In the genomic region with DNA sequence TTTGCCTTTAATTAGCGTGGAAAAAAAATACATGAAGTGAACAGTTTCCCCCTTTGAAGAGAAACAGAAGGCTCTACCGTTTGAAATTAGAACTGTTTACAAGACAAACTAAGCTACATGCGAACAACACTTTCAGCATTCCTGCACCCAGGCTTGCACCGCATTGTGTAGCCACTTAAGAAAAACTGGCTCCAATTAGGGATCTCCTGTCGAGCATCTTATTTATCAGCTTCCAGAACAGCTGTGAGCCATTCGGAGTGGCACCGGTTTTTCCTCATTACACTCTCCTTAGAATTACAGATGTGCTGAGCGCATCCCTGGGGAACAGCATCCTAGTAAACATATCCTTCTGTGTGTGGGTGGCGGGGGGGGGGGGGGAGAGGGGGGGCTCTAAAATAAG, we compare ENCODE assay signal across 10 mouse cellular contexts.
DNase-seq lines count a peak whose midpoint lies in the region; ATAC-seq lines count a peak whose summit lies in the region.
"Had no signal": no experiment of that assay in that cellular context is flagged by ENCODE, and none has a peak within 500 bp of the region (broad histone marks: within the 10 kb centered on the region; RNA-seq: fewer than 3 reads in every experiment).

No protein-coding gene starts in this region.

- no peak overlapping the region for H3K27ac ChIP-seq in hindbrain, embryonic 10.5 days
- no peak overlapping the region for H3K27ac ChIP-seq in limb, embryonic 11.5 days (replicated peaks; ENCODE audit: low read depth, low read length)
- H3K27ac ChIP-seq: heart, embryonic 15.5 days had no signal

- no peak overlapping the region for H3K9ac ChIP-seq in limb, embryonic 11.5 days (ENCODE audit: low read length)
- H3K9ac ChIP-seq: heart, embryonic 15.5 days had no signal

- no peaks in the 10 kb centered on the region for H3K27me3 ChIP-seq in hindbrain, embryonic 10.5 days (ENCODE audit: insufficient read depth, poor library complexity, severe bottlenecking)
- H3K27me3 ChIP-seq in limb, embryonic 11.5 days (ENCODE audit: control insufficient read depth, insufficient read depth, low read length) = no peaks in the 10 kb centered on the region
- H3K27me3 ChIP-seq: heart, embryonic 15.5 days had no signal

- H3K4me3 ChIP-seq in hindbrain, embryonic 10.5 days = no peak overlapping the region
- no peak overlapping the region for H3K4me3 ChIP-seq in limb, embryonic 11.5 days (ENCODE audit: low read depth, low read length)
- H3K4me3 ChIP-seq: heart, embryonic 15.5 days had no signal

- peaks cover 13% of the 10 kb centered on the region; the same call in 1 of the 2 replicates for H3K4me1 ChIP-seq in hindbrain, embryonic 10.5 days (replicated peaks)
- no peaks in the 10 kb centered on the region for H3K4me1 ChIP-seq in limb, embryonic 11.5 days (ENCODE audit: control insufficient read depth, insufficient read depth, low read length)
- H3K4me1 ChIP-seq: heart, embryonic 15.5 days had no signal

- no peaks in the 10 kb centered on the region for H3K36me3 ChIP-seq in hindbrain, embryonic 10.5 days
- no peaks in the 10 kb centered on the region for H3K36me3 ChIP-seq in limb, embryonic 11.5 days (ENCODE audit: control insufficient read depth, insufficient read depth, low read length)
- H3K36me3 ChIP-seq: heart, embryonic 15.5 days had no signal

- peak overlapping the region; percentile 24 for H3K4me2 ChIP-seq in limb, embryonic 11.5 days (ENCODE audit: low read depth, severe bottlenecking)
- H3K4me2 ChIP-seq: heart, embryonic 15.5 days; liver, embryonic 11.5 days had no signal

- H3K9me3 ChIP-seq in hindbrain, embryonic 10.5 days = no peaks in the 10 kb centered on the region
- no peaks in the 10 kb centered on the region for H3K9me3 ChIP-seq in limb, embryonic 11.5 days (ENCODE audit: control insufficient read depth, low read length)
- H3K9me3 ChIP-seq: heart, embryonic 15.5 days had no signal

- 24% methylated on average over 9 of the region's 9 CpGs for WGBS in hindbrain, embryonic 10.5 days
- WGBS in limb, embryonic 11.5 days = 7% methylated on average over 9 of the region's 9 CpGs

- peak; percentile 8 for DNase-seq in layer of hippocampus, adult 11-12 months (ENCODE audit: low spot score)
- no peak for DNase-seq in layer of hippocampus, adult 9-10 months (ENCODE audit: low spot score)
- peak; percentile 4 for DNase-seq in hindbrain, embryonic 10.5 days (ENCODE audit: low spot score)
- DNase-seq in limb, embryonic 11.5 days (ENCODE audit: low spot score) = peak; percentile 53
- peak; percentile 43 for DNase-seq in retina, postnatal 1 day
- DNase-seq in cerebellum, adult 18-20 months = no peak
- DNase-seq in spleen, postnatal 36 days (ENCODE audit: low spot score in 2 of 2) = no peak
- DNase-seq in cerebellum, adult 8-10 months = no peak

- peak; percentile 45; the same call in 1 of the 2 replicates for ATAC-seq in limb, embryonic 11.5 days (ENCODE audit: insufficient number of reproducible peaks, low FRiP score, low TSS enrichment, low read depth)

Comparison
In these comparisons a context has a peak if more than half of its experiments do, and no peak if none do; other contexts are left out.
1. DNase-seq: peak in layer of hippocampus, adult 11-12 months (single experiment), hindbrain, embryonic 10.5 days (single experiment), limb, embryonic 11.5 days (single experiment) and retina, postnatal 1 day (single experiment); none in layer of hippocampus, adult 9-10 months (single experiment), cerebellum, adult 18-20 months (0 of 2), spleen, postnatal 36 days (0 of 2) and cerebellum, adult 8-10 months (single experiment).